Mouse (Mus musculus): Measurements from ENCODE around the gene P2rx3. TPM values are rescaled to one million over a fixed set of nuclear protein-coding genes. Genes with fewer than 3 reads are reported as not detected.

Gene P2rx3
- polyA plus RNA-seq, 1 experiment from 2014 or later: 19.3 TPM

- Histone ChIP-seq H3K9me3 (no peaks in the 10 kb centered on the region), H3K4me2 (no peak overlapping the region), H3K27ac (no peak overlapping the region), H3K27me3 (no peaks in the 10 kb centered on the region), H3K9ac (no peak overlapping the region), H3K4me3 (no peak overlapping the region), H3K36me3 (no peaks in the 10 kb centered on the region), H3K4me1 (replicated peaks) (0 out of 2 replicates have a peak, but pooled peaks cover 3% of the 10 kb centered on the region)
- no peak for ATAC-seq (ENCODE audit: low FRiP score)
- WGBS: 69% methylated on average over 3 of the region's 3 CpGs
Measured at GRCm38 (mm10) chr2:84961901-84962300, 75.4 kb downstream of the P2rx3 start.

GRCm38 (mm10) chr2:84961300-84961699 is 76.0 kb downstream of the P2rx3 start:
- no peak for ATAC-seq (ENCODE audit: low FRiP score)
- H3K36me3 ChIP-seq: no peaks in the 10 kb centered on the region
- 74% methylated on average over 2 of the region's 2 CpGs for WGBS

GRCm38 (mm10) chr2:84958588-84959264 is 78.5 kb downstream of the P2rx3 start:
- WGBS: 89% methylated on average over 11 of the region's 11 CpGs
- H3K4me2 ChIP-seq: no peak overlapping the region
- 0 out of 2 replicates have a peak, but pooled peaks cover 3% of the 10 kb centered on the region for H3K4me1 ChIP-seq (replicated peaks)
- ATAC-seq (ENCODE audit: low FRiP score): no peak
- H3K9me3 ChIP-seq: no peaks in the 10 kb centered on the region
- H3K27ac ChIP-seq: no peak overlapping the region
- H3K36me3 ChIP-seq: no peaks in the 10 kb centered on the region
- no peak overlapping the region for H3K4me3 ChIP-seq
- H3K27me3 ChIP-seq: no peaks in the 10 kb centered on the region
- H3K9ac ChIP-seq: no peak overlapping the region

More at GRCm38 (mm10) chr2:84961300-84961699, 76.0 kb downstream of the P2rx3 start:
- H3K9ac ChIP-seq: no peak overlapping the region
- H3K4me1 ChIP-seq (replicated peaks): 0 out of 2 replicates have a peak, but pooled peaks cover 3% of the 10 kb centered on the region
- H3K4me2 ChIP-seq: no peak overlapping the region
- no peak overlapping the region for H3K27ac ChIP-seq
- no peak overlapping the region for H3K4me3 ChIP-seq
- no peaks in the 10 kb centered on the region for H3K27me3 ChIP-seq
- no peaks in the 10 kb centered on the region for H3K9me3 ChIP-seq

- no peak overlapping the region for H3K27ac ChIP-seq
- H3K9me3 ChIP-seq: no peaks in the 10 kb centered on the region
- no peak overlapping the region for H3K4me3 ChIP-seq
- no peak for ATAC-seq (ENCODE audit: low FRiP score)
- no peak overlapping the region for H3K4me2 ChIP-seq
- H3K9ac ChIP-seq: no peak overlapping the region
- 62% methylated on average over 5 of the region's 5 CpGs for WGBS
- H3K27me3 ChIP-seq: no peaks in the 10 kb centered on the region
- no peaks in the 10 kb centered on the region for H3K36me3 ChIP-seq
- no peaks in the 10 kb centered on the region for H3K4me1 ChIP-seq (replicated peaks)
Measured at GRCm38 (mm10) chr2:84956274-84956673, 81.0 kb downstream of the P2rx3 start.

- no peak overlapping the region for H3K4me3 ChIP-seq
- H3K9me3 ChIP-seq: no peaks in the 10 kb centered on the region
- H3K36me3 ChIP-seq: no peaks in the 10 kb centered on the region
- H3K9ac ChIP-seq: no peak overlapping the region
- WGBS: 91% methylated on average over 9 of the region's 9 CpGs
- ATAC-seq (ENCODE audit: low FRiP score): no peak
- H3K27ac ChIP-seq: no peak overlapping the region
- no peaks in the 10 kb centered on the region for H3K27me3 ChIP-seq
- no peaks in the 10 kb centered on the region for H3K4me1 ChIP-seq (replicated peaks)
- H3K4me2 ChIP-seq: no peak overlapping the region
Measured at GRCm38 (mm10) chr2:84955435-84955834, 81.8 kb downstream of the P2rx3 start.

- H3K27ac ChIP-seq: no peak overlapping the region
- no peaks in the 10 kb centered on the region for H3K36me3 ChIP-seq
- H3K27me3 ChIP-seq: no peaks in the 10 kb centered on the region
- no peak overlapping the region for H3K9ac ChIP-seq
- WGBS: 82% methylated on average over 4 of the region's 4 CpGs
- H3K4me2 ChIP-seq: no peak overlapping the region
- no peaks in the 10 kb centered on the region for H3K4me1 ChIP-seq (replicated peaks)
- H3K4me3 ChIP-seq: no peak overlapping the region
- H3K9me3 ChIP-seq: no peaks in the 10 kb centered on the region
- no peak for ATAC-seq (ENCODE audit: low FRiP score)
Measured at GRCm38 (mm10) chr2:84952693-84953092, 84.6 kb downstream of the P2rx3 start.

- WGBS: 98% methylated on average over 1 of the region's 1 CpGs
Measured at GRCm38 (mm10) chr2:84952251-84952650, 85.0 kb downstream of the P2rx3 start.

GRCm38 (mm10) chr2:84951027-84951426 is 86.2 kb downstream of the P2rx3 start:
- no peaks in the 10 kb centered on the region for H3K36me3 ChIP-seq
- no peak overlapping the region for H3K4me2 ChIP-seq
- WGBS: 92% methylated on average over 8 of the region's 8 CpGs
- ATAC-seq (ENCODE audit: low FRiP score): no peak
- H3K9ac ChIP-seq: no peak overlapping the region
- no peak overlapping the region for H3K27ac ChIP-seq
- H3K9me3 ChIP-seq: no peaks in the 10 kb centered on the region
- H3K4me1 ChIP-seq (replicated peaks): no peaks in the 10 kb centered on the region
- H3K4me3 ChIP-seq: no peak overlapping the region
- no peaks in the 10 kb centered on the region for H3K27me3 ChIP-seq

More at GRCm38 (mm10) chr2:84952251-84952650, 85.0 kb downstream of the P2rx3 start:
- Histone ChIP-seq H3K9me3 (no peaks in the 10 kb centered on the region), H3K4me1 (replicated peaks) (no peaks in the 10 kb centered on the region), H3K4me3 (no peak overlapping the region), H3K36me3 (no peaks in the 10 kb centered on the region), H3K27ac (no peak overlapping the region), H3K27me3 (no peaks in the 10 kb centered on the region), H3K9ac (no peak overlapping the region), H3K4me2 (no peak overlapping the region)
- no peak for ATAC-seq (ENCODE audit: low FRiP score)

GRCm38 (mm10) chr2:84948721-84949120 is 88.5 kb downstream of the P2rx3 start:
- no peaks in the 10 kb centered on the region for H3K9me3 ChIP-seq
- no peak overlapping the region for H3K4me3 ChIP-seq
- H3K9ac ChIP-seq: no peak overlapping the region
- no peak overlapping the region for H3K27ac ChIP-seq
- H3K4me1 ChIP-seq (replicated peaks): no peaks in the 10 kb centered on the region
- no peak for ATAC-seq (ENCODE audit: low FRiP score)
- H3K36me3 ChIP-seq: no peaks in the 10 kb centered on the region
- H3K4me2 ChIP-seq: no peak overlapping the region
- 75% methylated on average over 2 of the region's 2 CpGs for WGBS
- H3K27me3 ChIP-seq: no peaks in the 10 kb centered on the region

Other genes starting within 250 kb of the P2rx3 start
- 16.8 and 17.6 TPM in 2 replicates for gene Ube2l6, start 238.6 kb downstream of the P2rx3 start, polyA plus RNA-seq (2015; fragmentation: Nextera tagmentation; extraction: Ambion mirVana)
- gene Smtnl1, start 214.8 kb downstream of the P2rx3 start, polyA plus RNA-seq (2015; fragmentation: Nextera tagmentation; extraction: Ambion mirVana): not detected in 2 replicates
- gene Timm10, start 210.5 kb downstream of the P2rx3 start, polyA plus RNA-seq (2015; fragmentation: Nextera tagmentation; extraction: Ambion mirVana): 59.2 and 61.9 TPM in 2 replicates
- gene Slc43a1, start 198.6 kb downstream of the P2rx3 start, polyA plus RNA-seq (2015; fragmentation: Nextera tagmentation; extraction: Ambion mirVana): 2.5 and 3.3 TPM in 2 replicates
- gene Rtn4rl2, start 150.8 kb downstream of the P2rx3 start, polyA plus RNA-seq (2015; fragmentation: Nextera tagmentation; extraction: Ambion mirVana): 2.0 and 3.1 TPM in 2 replicates
- 6.1 and 7.0 TPM in 2 replicates for gene Slc43a3, start 100.9 kb downstream of the P2rx3 start, polyA plus RNA-seq (2015; fragmentation: Nextera tagmentation; extraction: Ambion mirVana)
- 0.25 and 0.48 TPM in 2 replicates for gene Prg2, start 57.0 kb downstream of the P2rx3 start, polyA plus RNA-seq (2015; fragmentation: Nextera tagmentation; extraction: Ambion mirVana)
- gene Prg3, start 49.2 kb downstream of the P2rx3 start, polyA plus RNA-seq (2015; fragmentation: Nextera tagmentation; extraction: Ambion mirVana): not detected in 2 replicates
- gene Ssrp1, start 228 bp downstream of the P2rx3 start, polyA plus RNA-seq (2015; fragmentation: Nextera tagmentation; extraction: Ambion mirVana): 190 and 199 TPM in 2 replicates
- gene Tnks1bp1, start 10.6 kb upstream of the P2rx3 start, polyA plus RNA-seq (2015; fragmentation: Nextera tagmentation; extraction: Ambion mirVana): 27.2 and 30.2 TPM in 2 replicates
- 31.7 and 39.0 TPM in 2 replicates for gene Aplnr, start 98.8 kb upstream of the P2rx3 start, polyA plus RNA-seq (2015; fragmentation: Nextera tagmentation; extraction: Ambion mirVana)
- gene Lrrc55, start 159.7 kb upstream of the P2rx3 start, polyA plus RNA-seq (2015; fragmentation: Nextera tagmentation; extraction: Ambion mirVana): 6.9 and 7.7 TPM in 2 replicates